Mouse (Mus musculus) forebrain, postnatal 0 days (tissue): ENCODE results near the gene Pard6b. TPM values are rescaled to one million over a fixed set of nuclear protein-coding genes. Genes with fewer than 3 reads are reported as not detected.

Experiments
- ATAC-seq: fragments of 200-750 bp; cut with Nextera tagmentation; 2 replicates; pipeline ENCODE4 v1.8.0; 2017; ENCODE audit warnings: mild to moderate bottlenecking, moderate library complexity
- DNase-seq: peaks from one replicate; pipeline ENCODE4 v3.0.0-alpha.2; 2015
- H3K27ac ChIP-seq: fragments of 300-500 bp; sonication (generic); 2 replicates; pipeline ENCODE4 v1.5.1; 2014; ENCODE audit warnings: low read depth, mild to moderate bottlenecking, antibody characterized with exemption, low read length, moderate library complexity, mixed read lengths
- H3K27me3 ChIP-seq: fragments of 300-500 bp; sonication (generic); 2 replicates; pipeline ENCODE4 v1.6.1; 2014; ENCODE audit warnings: mild to moderate bottlenecking, low read length, mixed read lengths; ENCODE audit not compliant: insufficient read depth
- H3K36me3 ChIP-seq: fragments of 300-500 bp; sonication (generic); 2 replicates; pipeline ENCODE4 v1.6.1; 2014; ENCODE audit warnings: mild to moderate bottlenecking, moderate library complexity; ENCODE audit not compliant: insufficient read depth
- H3K4me1 ChIP-seq: fragments of 300-500 bp; sonication (generic); 2 replicates; pipeline ENCODE4 v1.6.1; 2014; ENCODE audit warnings: antibody characterized with exemption; ENCODE audit not compliant: insufficient read depth
- H3K4me2 ChIP-seq: fragments of 300-500 bp; sonication (generic); 2 replicates; pipeline ENCODE4 v1.6.1; 2014; ENCODE audit warnings: low read depth, mild to moderate bottlenecking, moderate library complexity
- H3K4me3 ChIP-seq: fragments of 300-500 bp; sonication (generic); 2 replicates; pipeline ENCODE4 v1.5.1; 2014; ENCODE audit warnings: low read depth, low read length, mixed read lengths
- H3K9ac ChIP-seq: fragments of 300-500 bp; sonication (generic); 2 replicates; pipeline ENCODE4 v1.6.1; 2014; ENCODE audit warnings: mild to moderate bottlenecking
- H3K9me3 ChIP-seq: fragments of 300-500 bp; sonication (generic); 2 replicates; pipeline ENCODE4 v1.6.1; 2016; ENCODE audit warnings: low read length
- CTCF ChIP-seq: sonication (generic); IDR thresholded peaks from 2 replicates; pipeline ENCODE4 v1.5.1; 2016; ENCODE audit warnings: antibody characterized with exemption, control low read depth, low read depth
- WGBS: fragments of 180-500 bp; shearing (Covaris S2); extraction: QIAGEN DNeasy Blood & Tissue Kit; methylation state at CpG from one replicate; pipeline ENCODE4 v1.1.7; 2014; 5-methylcytosine and 5-hydroxymethylcytosine counted together
- polyA plus RNA-seq: library from polyadenylated mRNA; unstranded; fragments of >200 nt; fragmentation: Nextera tagmentation; extraction: Ambion mirVana; gene quantifications from 2 replicates; pipeline ENCODE4 v1.2.1, GENCODE M21; 2015
- total RNA-seq: library from RNA; depleted of rRNA; stranded (reverse); fragments of >200 nt; gene quantifications from 2 replicates; pipeline ENCODE4 v1.2.3, GENCODE M21; 2014

Pard6b gene
- total and polyA plus RNA-seq, 2 experiments from 2014 or later = 4.1 to 5.3 TPM

- no peaks in the 10 kb centered on the region for H3K9me3 ChIP-seq
- TF ChIP-seq CTCF = no peak
- H3K9ac ChIP-seq = no peak overlapping the region
- no peak overlapping the region for H3K4me3 ChIP-seq
- no peaks in the 10 kb centered on the region for H3K27me3 ChIP-seq
- H3K4me1 ChIP-seq = no peaks in the 10 kb centered on the region
- H3K36me3 ChIP-seq = no peaks in the 10 kb centered on the region
- no peak overlapping the region for H3K27ac ChIP-seq
- WGBS = 71% methylated on average over 3 of the region's 3 CpGs
- no peak overlapping the region for H3K4me2 ChIP-seq
- ATAC-seq = no peak
- no peak for DNase-seq
These were observed 6.3 kb upstream of the Pard6b start for GRCm38 (mm10) chr2:168074457-168074856.

GRCm38 (mm10) chr2:168076840-168077576, 3.8 kb upstream of the Pard6b start:
- 77% methylated on average over 20 of the region's 20 CpGs for WGBS
- no peak overlapping the region for H3K4me2 ChIP-seq
- no peak overlapping the region for H3K27ac ChIP-seq
- TF ChIP-seq CTCF = no peak
- ATAC-seq (no peak), DNase-seq (no peak)
- no peak overlapping the region for H3K9ac ChIP-seq
- H3K4me3 ChIP-seq = no peak overlapping the region
- H3K4me1 ChIP-seq = peaks cover 3% of the 10 kb centered on the region; the same call in 1 of the 2 replicates
- H3K36me3 ChIP-seq = no peaks in the 10 kb centered on the region
- H3K27me3 ChIP-seq = no peaks in the 10 kb centered on the region
- H3K9me3 ChIP-seq = no peaks in the 10 kb centered on the region

GRCm38 (mm10) chr2:168078107-168078830, 2.5 kb upstream of the Pard6b start:
- WGBS = 47% methylated on average over 15 of the region's 15 CpGs
- TF ChIP-seq CTCF = no peak
- no peak overlapping the region for H3K27ac ChIP-seq
- H3K36me3 ChIP-seq = no peaks in the 10 kb centered on the region
- H3K4me2 ChIP-seq = no peak overlapping the region
- H3K27me3 ChIP-seq = no peaks in the 10 kb centered on the region
- peaks cover 9% of the 10 kb centered on the region for H3K4me1 ChIP-seq
- ATAC-seq (no peak), DNase-seq (no peak)
- no peak overlapping the region for H3K9ac ChIP-seq
- no peak overlapping the region for H3K4me3 ChIP-seq
- H3K9me3 ChIP-seq = no peaks in the 10 kb centered on the region

GRCm38 (mm10) chr2:168081299-168081932, 612 bp downstream of the Pard6b start:
- TF ChIP-seq CTCF = no peak
- H3K4me3 ChIP-seq = peak overlapping the region; percentile 83
- H3K9ac ChIP-seq = peak overlapping the region; percentile 75
- peak overlapping the region; percentile 95 for H3K27ac ChIP-seq
- H3K27me3 ChIP-seq = no peaks in the 10 kb centered on the region
- no peaks in the 10 kb centered on the region for H3K9me3 ChIP-seq
- peak overlapping the region; percentile 89 for H3K4me2 ChIP-seq
- WGBS = under 1% methylated on average over 48 of the region's 49 CpGs
- peak; percentile 4; the same call in 1 of the 2 replicates for ATAC-seq
- H3K36me3 ChIP-seq = no peaks in the 10 kb centered on the region
- peak; percentile 37 for DNase-seq
- H3K4me1 ChIP-seq = peaks cover 9% of the 10 kb centered on the region

GRCm38 (mm10) chr2:168081933-168082306, 1.1 kb downstream of the Pard6b start:
- TF ChIP-seq CTCF = no peak
- Histone ChIP-seq H3K36me3 (no peaks in the 10 kb centered on the region), H3K9ac (peak overlapping the region; percentile 75), H3K27me3 (no peaks in the 10 kb centered on the region), H3K27ac (no peak overlapping the region), H3K9me3 (no peaks in the 10 kb centered on the region), H3K4me1 (peaks cover 9% of the 10 kb centered on the region), H3K4me3 (peak overlapping the region; percentile 83), H3K4me2 (peak overlapping the region; percentile 89)
- DNase-seq (no peak), ATAC-seq (no peak)
- WGBS = 2% methylated on average over 14 of the region's 14 CpGs

- H3K4me3 ChIP-seq = no peak overlapping the region
- no peak overlapping the region for H3K27ac ChIP-seq
- DNase-seq = no peak
- H3K36me3 ChIP-seq = no peaks in the 10 kb centered on the region
- no peak for ATAC-seq
- WGBS = 71% methylated on average over 2 of the region's 2 CpGs
- no peaks in the 10 kb centered on the region for H3K27me3 ChIP-seq
- H3K4me1 ChIP-seq = peaks cover 9% of the 10 kb centered on the region
- no peaks in the 10 kb centered on the region for H3K9me3 ChIP-seq
- H3K4me2 ChIP-seq = no peak overlapping the region
- TF ChIP-seq CTCF = no peak; the same call in 1 of the 2 replicates
- H3K9ac ChIP-seq = no peak overlapping the region
These were observed 2.8 kb downstream of the Pard6b start for GRCm38 (mm10) chr2:168083593-168083992.

- Histone ChIP-seq H3K4me3 (no peak overlapping the region), H3K4me1 (peaks cover 9% of the 10 kb centered on the region), H3K9me3 (no peaks in the 10 kb centered on the region), H3K27ac (no peak overlapping the region), H3K27me3 (no peaks in the 10 kb centered on the region), H3K4me2 (no peak overlapping the region), H3K36me3 (no peaks in the 10 kb centered on the region), H3K9ac (no peak overlapping the region)
- DNase-seq (no peak), ATAC-seq (no peak)
- 94% methylated on average over 7 of the region's 7 CpGs for WGBS
- TF ChIP-seq CTCF = no peak
These were observed 3.4 kb downstream of the Pard6b start for GRCm38 (mm10) chr2:168084228-168084627.
